ENCODE assay signal across 10 mouse cellular contexts in the genomic region with DNA sequence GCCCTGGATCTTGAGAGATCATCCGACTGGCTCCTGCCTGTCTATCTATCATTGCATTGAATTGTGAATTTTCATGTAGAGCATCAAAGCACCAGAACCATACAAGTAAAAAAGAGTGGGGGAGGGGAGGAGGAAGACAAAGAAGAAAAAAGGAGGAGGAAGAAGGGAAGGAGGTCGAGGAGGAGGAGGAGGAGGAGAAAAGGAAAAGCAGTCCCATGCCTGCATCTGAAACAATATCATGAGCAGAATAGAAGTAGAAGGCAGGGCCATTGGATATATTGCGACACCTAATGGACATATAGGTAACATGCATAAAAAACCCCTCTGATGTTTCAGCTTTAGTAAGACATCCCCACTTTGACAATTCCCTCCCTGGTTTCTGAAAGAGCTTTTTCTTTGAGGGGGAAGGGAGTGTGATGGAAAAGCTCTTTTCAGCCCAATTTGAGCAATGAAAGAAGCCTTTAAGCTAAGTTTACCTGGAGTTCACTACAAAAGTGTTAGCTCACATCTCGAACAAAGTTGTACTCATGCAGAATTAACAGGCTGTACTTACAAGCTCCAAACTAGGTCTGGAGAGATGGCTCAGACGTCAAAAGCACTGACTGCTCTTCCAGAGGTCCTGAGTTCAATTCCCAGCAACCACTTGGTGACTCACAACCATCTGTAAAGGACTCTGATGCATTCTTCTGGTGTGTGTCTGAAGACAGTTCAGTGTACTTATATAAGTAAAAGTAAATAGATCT. TPM values are rescaled to one million over a fixed set of nuclear protein-coding genes. Genes with fewer than 3 reads are reported as not detected.
A peak's percentile ranks its signal among the peaks of the same experiment; 100 is the strongest.
DNase-seq lines count a peak whose midpoint lies in the region; ATAC-seq and TF ChIP-seq lines count a peak whose summit lies in the region.
"Had no signal": no experiment of that assay in that cellular context is flagged by ENCODE, and none has a peak within 500 bp of the region (broad histone marks: within the 10 kb centered on the region; RNA-seq: fewer than 3 reads in every experiment).

No protein-coding gene starts in this region.

- ATAC-seq in limb, embryonic 14.5 days (ENCODE audit: low FRiP score, low read depth), result no peak
- ATAC-seq in G1E (ENCODE audit: extremely low read depth, insufficient number of reproducible peaks, low FRiP score, poor library complexity, severe bottlenecking), result no peak
- 0 out of 2 replicates have a peak, but pooled peaks have one; percentile 32 for ATAC-seq in megakaryocyte progenitor cell, adult 5-6 weeks (replicated peaks; ENCODE audit: poor library complexity)
- ATAC-seq: forebrain, embryonic 15.5 days had no signal

- no peak for TF ChIP-seq CTCF in G1E (IDR thresholded peaks at IDR 0.05; ENCODE audit: low read depth, low read length)

- H3K4me2 ChIP-seq in limb, embryonic 14.5 days (replicated peaks; ENCODE audit: low read depth, low read length, severe bottlenecking), result no peak overlapping the region

- 28% methylated on average over 5 of the region's 5 CpGs for whole genome bisulfite sequencing in limb, embryonic 14.5 days
- WGBS in limb, embryonic 10.5 days, result 30% methylated on average over 5 of the region's 5 CpGs

- H3K4me1 ChIP-seq in limb, embryonic 14.5 days (ENCODE audit: control insufficient read depth, insufficient read depth, low read length), result no peaks in the 10 kb centered on the region
- 0 out of 2 replicates have a peak, but pooled peaks cover 5% of the 10 kb centered on the region for H3K4me1 ChIP-seq in limb, embryonic 10.5 days
- H3K4me1 ChIP-seq in G1E (ENCODE audit: insufficient read depth, low read depth, low read length), result 0 out of 2 replicates have a peak, but pooled peaks cover 2% of the 10 kb centered on the region

- no peaks in the 10 kb centered on the region for H3K9me3 ChIP-seq in limb, embryonic 14.5 days (ENCODE audit: control insufficient read depth, low read length)
- H3K9me3 ChIP-seq in limb, embryonic 10.5 days (replicated peaks), result no peaks in the 10 kb centered on the region
- H3K9me3 ChIP-seq in G1E (replicated peaks), result no peaks in the 10 kb centered on the region
- H3K9me3 ChIP-seq: forebrain, embryonic 15.5 days had no signal

- TF ChIP-seq POLR2A in limb, embryonic 14.5 days (IDR thresholded peaks at IDR 0.05; ENCODE audit: borderline replicate concordance, extremely low read depth, insufficient read depth, insufficient read length), result no peak

- no peak overlapping the region for H3K4me3 ChIP-seq in limb, embryonic 14.5 days (replicated peaks; ENCODE audit: low read length)
- H3K4me3 ChIP-seq in limb, embryonic 10.5 days, result no peak overlapping the region
- no peak overlapping the region for H3K4me3 ChIP-seq in G1E (ENCODE audit: low read depth, low read length)

- no peaks in the 10 kb centered on the region for H3K36me3 ChIP-seq in limb, embryonic 14.5 days (ENCODE audit: control insufficient read depth, insufficient read depth, low read length)
- no peaks in the 10 kb centered on the region for H3K36me3 ChIP-seq in limb, embryonic 10.5 days
- H3K36me3 ChIP-seq in G1E (replicated peaks), result no peaks in the 10 kb centered on the region
- H3K36me3 ChIP-seq: forebrain, embryonic 15.5 days had no signal

- H3K27ac ChIP-seq in limb, embryonic 14.5 days (replicated peaks; ENCODE audit: low read depth, low read length), result no peak overlapping the region
- no peak overlapping the region for H3K27ac ChIP-seq in limb, embryonic 10.5 days
- H3K27ac ChIP-seq: forebrain, embryonic 15.5 days had no signal

- DNase-seq in limb, embryonic 14.5 days (ENCODE audit: low spot score), result peak; percentile 70
- DNase-seq in limb, embryonic 10.5 days (ENCODE audit: low spot score), result no peak
- peak; percentile 2 for DNase-seq in G1E (ENCODE audit: low spot score)
- DNase-seq in c-Kit-positive CD71-positive TER-119-positive erythroid progenitor cells, embryonic 14.5 days (ENCODE audit: low spot score), result peak; percentile 27
- no peak for DNase-seq in thymus, postnatal 4 days
- no peak for DNase-seq in right cerebral cortex, postnatal 14 days
- DNase-seq: kidney, adult 9 months had no signal

- no peak overlapping the region for H3K9ac ChIP-seq in limb, embryonic 14.5 days (ENCODE audit: low read depth, low read length, severe bottlenecking)

- H3K27me3 ChIP-seq in limb, embryonic 14.5 days (ENCODE audit: control insufficient read depth, insufficient read depth, low read length), result no peaks in the 10 kb centered on the region
- H3K27me3 ChIP-seq in limb, embryonic 10.5 days (ENCODE audit: low read depth, poor library complexity, severe bottlenecking), result peaks cover 17% of the 10 kb centered on the region
- no peaks in the 10 kb centered on the region for H3K27me3 ChIP-seq in G1E (ENCODE audit: insufficient read depth, low read length)
- H3K27me3 ChIP-seq: forebrain, embryonic 15.5 days had no signal

RNA-seq across cellular contexts. Expression of gene Zcchc13, which starts 5.8 kb away (rescaled TPM):
- polyA plus RNA-seq in limb, embryonic 14.5 days (2012; rRNA removed), result not detected in 2 replicates
- not detected in 2 replicates for polyA plus RNA-seq in limb, embryonic 14.5 days (2014; fragmentation: Nextera tagmentation; extraction: Ambion mirVana)
- not detected in 2 replicates for polyA plus RNA-seq in limb, embryonic 10.5 days (2016; fragmentation: Nextera tagmentation; extraction: Ambion mirVana)
- total RNA-seq in G1E (2014; fragmentation: Nextera tagmentation), result not detected in 2 replicates
- not detected in 2 replicates for total RNA-seq in G1E (2017)
- polyA plus RNA-seq in G1E (2012), result not detected in 2 replicates
- total RNA-seq in megakaryocyte progenitor cell, adult 5-6 weeks (2015), result not detected in 2 replicates
- total RNA-seq in megakaryocyte progenitor cell, adult 5-6 weeks (2017), result not detected in 2 replicates
- polyA plus RNA-seq: forebrain, embryonic 15.5 days; liver, embryonic 16.5 days had no signal

Comparison
In these comparisons a context has a peak if more than half of its experiments do, and no peak if none do; other contexts are left out.
1. DNase-seq: peak in limb, embryonic 14.5 days (single experiment), G1E (single experiment) and c-Kit-positive CD71-positive TER-119-positive erythroid progenitor cells, embryonic 14.5 days (single experiment); none in limb, embryonic 10.5 days (single experiment), thymus, postnatal 4 days (single experiment) and right cerebral cortex, postnatal 14 days (single experiment).